Mouse (Mus musculus): ENCODE measurements around the gene Gm21704.
"Not testable (repeated sequence)": the region's sequence is repeated elsewhere in the genome, so short reads cannot be mapped to it uniquely, and the experiment has no call there.

Gene Gm21704

GRCm38 (mm10) chrY:3410067-3410466 is at the start of gene Gm21704, which contains the start of gene Gm21708:
TSS of gene Gm21704 (minus strand) at chrY:3410167.
TSS of gene Gm21708 (minus strand) at chrY:3410167.
- DNase-seq (ENCODE audit: low read depth, low spot score), result not testable (repeated sequence)

GRCm38 (mm10) chrY:3345229-3345628 is 64.7 kb downstream of the Gm21704 start, which contains the start of gene Gm21693:
TSS of gene Gm21693 (minus strand) at chrY:3345329.
- not testable (repeated sequence) for DNase-seq (ENCODE audit: low read depth, low spot score)

- DNase-seq (ENCODE audit: low read depth, low spot score), result not testable (repeated sequence)
Measured at GRCm38 (mm10) chrY:3340661-3341060, 69.3 kb downstream of the Gm21704 start.
